Mouse (Mus musculus) limb, embryonic 14.5 days (tissue): ENCODE measurements at regions not wholly inside any gene's neighbourhood (a gene's known extent, or its start where the extent isn't known, plus 50 kb on each side); places are given as distances from the start of the nearest gene placed in this dataset.

Experiments used
- ATAC-seq: fragments of 200-750 bp; cut with Nextera tagmentation; 2 replicates; pipeline ENCODE4 v1.8.0; 2017; ENCODE audit warnings: low read depth, moderate number of reproducible peaks, moderate TSS enrichment; ENCODE audit not compliant: low FRiP score
- DNase-seq: peaks from one replicate; pipeline ENCODE4 v3.0.0-alpha.2; 2015; ENCODE audit warnings: low spot score
- H3K27ac ChIP-seq: fragments of 300-500 bp; sonication (generic); replicated peaks from 2 replicates; pipeline ENCODE4 v1.5.1; 2014; ENCODE audit warnings: low read depth, mild to moderate bottlenecking, low read length, moderate library complexity, mixed read lengths
- H3K27me3 ChIP-seq: fragments of 300-500 bp; sonication (generic); 2 replicates; pipeline ENCODE4 v1.6.1; 2014; ENCODE audit warnings: low read length, mixed read lengths; ENCODE audit not compliant: control insufficient read depth, insufficient read depth
- H3K36me3 ChIP-seq: fragments of 300-500 bp; sonication (generic); 2 replicates; pipeline ENCODE4 v1.6.1; 2014; ENCODE audit warnings: mild to moderate bottlenecking, low read length, moderate library complexity, mixed read lengths; ENCODE audit not compliant: control insufficient read depth, insufficient read depth
- H3K4me1 ChIP-seq: fragments of 300-500 bp; sonication (generic); 2 replicates; pipeline ENCODE4 v1.6.1; 2014; ENCODE audit warnings: antibody characterized with exemption, low read length, mixed read lengths; ENCODE audit not compliant: control insufficient read depth, insufficient read depth
- H3K4me2 ChIP-seq: fragments of 300-500 bp; sonication (generic); replicated peaks from 2 replicates; pipeline ENCODE4 v1.6.1; 2014; ENCODE audit warnings: low read depth, mild to moderate bottlenecking, low read length, moderate library complexity; ENCODE audit not compliant: severe bottlenecking
- H3K4me3 ChIP-seq: fragments of 300-500 bp; sonication (generic); replicated peaks from 2 replicates; pipeline ENCODE4 v1.5.1; 2014; ENCODE audit warnings: low read length
- H3K9ac ChIP-seq: fragments of 300-500 bp; sonication (generic); 2 replicates; pipeline ENCODE4 v1.6.1; 2014; ENCODE audit warnings: mild to moderate bottlenecking, low read depth, low read length, moderate library complexity; ENCODE audit not compliant: severe bottlenecking
- H3K9me3 ChIP-seq: fragments of 300-500 bp; sonication (generic); 2 replicates; pipeline ENCODE4 v1.6.1; 2016; ENCODE audit warnings: low read length; ENCODE audit not compliant: control insufficient read depth
- POLR2A ChIP-seq: fragments of 200-500 bp; IDR thresholded peaks from 2 replicates; pipeline ENCODE4 v1.8.0; 2012; ENCODE audit warnings: inconsistent platforms, mild to moderate bottlenecking, moderate library complexity, borderline replicate concordance; ENCODE audit not compliant: insufficient read depth, insufficient read length; ENCODE audit errors: extremely low read depth
- WGBS: fragments of 180-500 bp; shearing (Covaris S2); extraction: QIAGEN DNeasy Blood & Tissue Kit; methylation state at CpG from one replicate; pipeline ENCODE4 v1.1.7; 2014; 5-methylcytosine and 5-hydroxymethylcytosine counted together

- Histone ChIP-seq H3K4me1 (no peaks in the 10 kb centered on the region), H3K9me3 (no peaks in the 10 kb centered on the region), H3K9ac (no peak overlapping the region), H3K36me3 (no peaks in the 10 kb centered on the region), H3K27ac (no peak overlapping the region), H3K4me3 (no peak overlapping the region), H3K4me2 (no peak overlapping the region), H3K27me3 (no peaks in the 10 kb centered on the region)
- DNase-seq: no peak
- TF ChIP-seq POLR2A: no peak
- WGBS: 44% methylated on average over 1 of the region's 1 CpGs
- ATAC-seq: no peak
Measured at GRCm38 (mm10) chr4:10459603-10460002, 414.7 kb upstream of the 2610301B20Rik start.

- TF ChIP-seq POLR2A: no peak
- ATAC-seq (no peak), DNase-seq (no peak)
- H3K4me2 ChIP-seq: no peak overlapping the region
- H3K4me1 ChIP-seq: no peaks in the 10 kb centered on the region
- WGBS: 75% methylated on average over 1 of the region's 1 CpGs
- H3K36me3 ChIP-seq: no peaks in the 10 kb centered on the region
- no peaks in the 10 kb centered on the region for H3K9me3 ChIP-seq
- H3K27ac ChIP-seq: no peak overlapping the region
- H3K9ac ChIP-seq: no peak overlapping the region
- H3K27me3 ChIP-seq: no peaks in the 10 kb centered on the region
- no peak overlapping the region for H3K4me3 ChIP-seq
Measured at GRCm38 (mm10) chr4:10480936-10481335, 393.4 kb upstream of the 2610301B20Rik start.

GRCm38 (mm10) chr4:10508163-10508821 lies 366.0 kb upstream of the 2610301B20Rik start:
- H3K4me3 ChIP-seq: no peak overlapping the region
- no peak for TF ChIP-seq POLR2A
- no peaks in the 10 kb centered on the region for H3K4me1 ChIP-seq
- DNase-seq (no peak), ATAC-seq (no peak)
- no peaks in the 10 kb centered on the region for H3K36me3 ChIP-seq
- H3K4me2 ChIP-seq: no peak overlapping the region
- no peaks in the 10 kb centered on the region for H3K9me3 ChIP-seq
- no peak overlapping the region for H3K27ac ChIP-seq
- no peaks in the 10 kb centered on the region for H3K27me3 ChIP-seq
- 68% methylated on average over 6 of the region's 6 CpGs for WGBS
- no peak overlapping the region for H3K9ac ChIP-seq

GRCm38 (mm10) chr4:10510013-10510412 lies 364.3 kb upstream of the 2610301B20Rik start:
- Histone ChIP-seq H3K9ac (no peak overlapping the region), H3K4me3 (no peak overlapping the region), H3K36me3 (no peaks in the 10 kb centered on the region), H3K27me3 (no peaks in the 10 kb centered on the region), H3K4me1 (no peaks in the 10 kb centered on the region), H3K4me2 (no peak overlapping the region), H3K27ac (no peak overlapping the region), H3K9me3 (no peaks in the 10 kb centered on the region)
- WGBS: 25% methylated on average over 3 of the region's 3 CpGs
- TF ChIP-seq POLR2A: no peak
- ATAC-seq: no peak
- DNase-seq: no peak

GRCm38 (mm10) chr4:10550711-10551305 lies 323.5 kb upstream of the 2610301B20Rik start:
- Histone ChIP-seq H3K4me3 (no peak overlapping the region), H3K9ac (no peak overlapping the region), H3K27me3 (no peaks in the 10 kb centered on the region), H3K36me3 (no peaks in the 10 kb centered on the region), H3K27ac (no peak overlapping the region), H3K9me3 (no peaks in the 10 kb centered on the region), H3K4me1 (no peaks in the 10 kb centered on the region), H3K4me2 (no peak overlapping the region)
- no peak for TF ChIP-seq POLR2A
- WGBS: 35% methylated on average over 2 of the region's 2 CpGs
- DNase-seq (peak; percentile 23), ATAC-seq (no peak)
